Mouse (Mus musculus) heart, embryonic 12.5 days (tissue): ENCODE measurements at regions not wholly inside any gene's neighbourhood (a gene's known extent, or its start where the extent isn't known, plus 50 kb on each side); places are given as distances from the start of the nearest gene placed in this dataset.
A peak's percentile ranks its signal among the peaks of the same experiment; 100 is the strongest.

Experiments
- ATAC-seq: fragments of 200-750 bp; cut with Nextera tagmentation; 2 replicates; pipeline ENCODE4 v1.8.0; 2017; ENCODE audit warnings: moderate TSS enrichment, moderate library complexity; ENCODE audit not compliant: insufficient number of reproducible peaks, low FRiP score
- H3K27ac ChIP-seq: fragments of 300-500 bp; sonication (generic); 2 replicates; pipeline ENCODE4 v1.5.1; 2016; ENCODE audit warnings: mild to moderate bottlenecking, moderate library complexity; ENCODE audit not compliant: poor library complexity, severe bottlenecking
- H3K27me3 ChIP-seq: fragments of 300-500 bp; sonication (generic); replicated peaks from 2 replicates; pipeline ENCODE4 v1.6.1; 2016; ENCODE audit warnings: mild to moderate bottlenecking, moderate library complexity
- H3K36me3 ChIP-seq: fragments of 300-500 bp; sonication (generic); 2 replicates; pipeline ENCODE4 v1.6.1; 2016; ENCODE audit warnings: mild to moderate bottlenecking, moderate library complexity
- H3K4me1 ChIP-seq: fragments of 300-500 bp; sonication (generic); replicated peaks from 2 replicates; pipeline ENCODE4 v1.6.1; 2016; ENCODE audit warnings: mild to moderate bottlenecking
- H3K4me2 ChIP-seq: fragments of 300-500 bp; sonication (generic); 2 replicates; pipeline ENCODE4 v1.6.1; 2016; ENCODE audit warnings: mild to moderate bottlenecking, moderate library complexity
- H3K4me3 ChIP-seq: fragments of 300-500 bp; sonication (generic); 2 replicates; pipeline ENCODE4 v1.5.1; 2016; ENCODE audit warnings: mild to moderate bottlenecking
- H3K9ac ChIP-seq: fragments of 300-500 bp; sonication (generic); 2 replicates; pipeline ENCODE4 v1.6.1; 2016; ENCODE audit warnings: mild to moderate bottlenecking, moderate library complexity
- H3K9me3 ChIP-seq: fragments of 300-500 bp; sonication (generic); replicated peaks from 2 replicates; pipeline ENCODE4 v1.6.1; 2016; ENCODE audit warnings: mild to moderate bottlenecking, moderate library complexity
- WGBS: fragments of 180-500 bp; shearing (Covaris S2); methylation state at CpG from one replicate; pipeline ENCODE4 v1.1.7; 2016; 5-methylcytosine and 5-hydroxymethylcytosine counted together

DNA sequence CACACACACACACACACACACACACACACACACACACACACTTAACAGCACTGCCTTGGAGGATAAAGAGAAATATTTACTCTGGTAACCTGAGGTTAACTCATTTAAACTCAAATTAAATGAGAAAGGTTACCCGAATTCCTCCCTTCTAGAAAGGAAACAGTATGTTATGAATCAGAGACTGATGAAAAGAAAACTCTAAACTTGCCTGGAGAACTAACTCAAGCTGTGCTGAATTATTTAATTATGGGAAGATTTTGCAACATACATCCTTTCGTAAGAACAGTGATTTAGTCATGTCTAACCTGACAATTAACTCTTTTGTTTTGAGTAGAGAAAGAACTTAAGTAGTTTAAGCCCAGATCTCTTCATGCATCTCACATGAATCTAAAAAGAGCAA lies 289.4 kb downstream of the Epha7 start:
- ATAC-seq: no peak
- H3K9me3 ChIP-seq: no peaks in the 10 kb centered on the region
- H3K36me3 ChIP-seq: no peaks in the 10 kb centered on the region
- 81% methylated on average over 2 of the region's 2 CpGs for WGBS
- no peaks in the 10 kb centered on the region for H3K27me3 ChIP-seq
- H3K4me2 ChIP-seq: no peak overlapping the region
- 0 out of 2 replicates have a peak, but pooled peaks cover 2% of the 10 kb centered on the region for H3K4me1 ChIP-seq
- H3K9ac ChIP-seq: no peak overlapping the region
- H3K4me3 ChIP-seq: no peak overlapping the region
- no peak overlapping the region for H3K27ac ChIP-seq

DNA sequence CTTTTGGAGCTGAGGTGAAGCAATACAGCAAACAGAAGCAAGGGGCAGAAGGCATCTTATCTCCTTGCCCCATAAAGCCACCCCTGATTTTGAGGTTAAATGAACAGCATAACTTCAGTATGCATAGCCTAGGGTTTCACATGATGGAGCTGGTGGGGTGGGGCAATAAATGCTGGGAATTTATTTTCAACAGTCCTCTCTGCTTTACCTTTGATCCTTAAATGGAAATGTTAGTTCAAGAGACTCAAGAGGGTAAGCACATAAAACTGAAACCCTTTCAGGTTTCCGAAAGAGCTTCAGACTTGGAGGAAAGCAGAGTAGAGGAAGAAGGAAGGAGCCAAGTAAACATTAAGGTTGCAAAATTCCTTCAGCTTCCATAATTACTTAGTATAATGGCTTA lies 290.5 kb downstream of the Epha7 start:
- Histone ChIP-seq H3K27ac (no peak overlapping the region), H3K4me3 (no peak overlapping the region), H3K4me1 (0 out of 2 replicates have a peak, but pooled peaks cover 2% of the 10 kb centered on the region), H3K4me2 (no peak overlapping the region), H3K9me3 (no peaks in the 10 kb centered on the region), H3K9ac (no peak overlapping the region), H3K36me3 (no peaks in the 10 kb centered on the region), H3K27me3 (no peaks in the 10 kb centered on the region)
- no peak for ATAC-seq
- 67% methylated on average over 1 of the region's 1 CpGs for WGBS

DNA sequence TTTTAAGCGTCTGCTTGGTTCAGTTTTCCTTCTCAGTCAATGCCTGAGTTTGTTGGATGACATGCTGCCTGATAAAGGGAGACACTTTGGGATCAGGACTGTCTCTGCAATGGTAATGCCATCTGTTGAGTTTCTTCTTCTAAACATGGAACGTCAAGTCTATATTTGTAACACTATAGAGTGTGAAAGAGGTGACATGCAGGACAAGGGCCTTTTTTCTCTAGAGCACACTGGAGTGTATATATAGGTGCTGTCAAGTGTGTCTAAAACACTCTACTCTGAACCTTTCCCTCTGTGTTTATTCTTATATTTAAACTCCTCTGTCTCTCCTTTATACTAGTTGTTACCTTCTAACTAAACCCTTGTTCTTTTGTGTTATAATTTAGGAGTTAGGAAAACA lies 299.6 kb downstream of the Epha7 start:
- H3K4me1 ChIP-seq: peaks cover 4% of the 10 kb centered on the region; the same call in 1 of the 2 replicates
- H3K4me2 ChIP-seq: no peak overlapping the region
- WGBS: 32% methylated on average over 2 of the region's 2 CpGs

DNA sequence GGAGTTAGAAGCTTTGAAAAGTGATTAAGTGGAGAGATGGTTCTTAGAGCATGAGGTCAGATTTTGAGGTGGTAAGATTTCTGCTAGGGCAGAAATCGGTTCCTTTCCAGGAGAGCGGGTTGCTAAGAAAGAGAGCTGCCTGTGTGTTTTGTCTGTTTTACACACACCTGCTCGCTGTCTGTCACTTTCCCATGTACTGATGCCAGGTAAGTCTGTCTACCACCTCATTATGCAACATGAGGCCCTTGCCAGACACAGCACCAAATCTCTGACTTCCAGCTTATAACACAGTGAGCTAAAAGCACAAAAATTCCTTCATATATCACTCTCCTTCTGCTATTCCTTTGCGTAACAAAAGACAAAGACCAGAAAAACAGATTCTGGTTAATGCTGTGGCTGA lies 304.1 kb downstream of the Epha7 start:
- Histone ChIP-seq H3K4me3 (no peak overlapping the region), H3K9me3 (no peaks in the 10 kb centered on the region), H3K27ac (no peak overlapping the region), H3K9ac (no peak overlapping the region), H3K36me3 (no peaks in the 10 kb centered on the region), H3K4me1 (peaks cover 10% of the 10 kb centered on the region), H3K27me3 (no peaks in the 10 kb centered on the region), H3K4me2 (no peak overlapping the region)
- no peak for ATAC-seq
- WGBS: 84% methylated on average over 4 of the region's 4 CpGs

More for the DNA sequence above, 299.6 kb downstream of the Epha7 start:
- peak overlapping the region; percentile 79; the same call in 1 of the 2 replicates for H3K27ac ChIP-seq
- no peaks in the 10 kb centered on the region for H3K27me3 ChIP-seq
- H3K4me3 ChIP-seq: no peak overlapping the region
- H3K36me3 ChIP-seq: no peaks in the 10 kb centered on the region
- H3K9ac ChIP-seq: no peak overlapping the region
- no peaks in the 10 kb centered on the region for H3K9me3 ChIP-seq
- no peak for ATAC-seq

DNA sequence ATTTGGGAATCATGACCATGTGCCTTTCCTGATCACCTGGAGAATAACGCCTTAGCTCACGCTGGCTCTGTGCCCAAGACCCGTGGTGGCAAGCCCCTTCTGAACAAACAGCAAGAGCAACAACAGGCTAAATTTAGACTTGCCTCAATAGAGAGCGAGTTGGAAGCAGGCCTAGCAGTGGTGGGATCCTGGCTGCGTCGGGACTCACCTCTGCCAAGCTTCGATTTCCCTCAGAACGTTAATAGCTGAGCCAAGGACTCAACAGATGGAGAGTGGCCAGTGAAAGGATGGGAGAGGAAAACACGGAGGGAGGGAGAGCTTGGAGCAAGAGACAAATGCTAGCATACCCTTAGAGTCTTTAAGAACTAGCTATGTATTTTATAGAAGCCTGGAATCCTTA lies 305.0 kb downstream of the Epha7 start:
- H3K36me3 ChIP-seq: no peaks in the 10 kb centered on the region
- ATAC-seq: no peak
- peak overlapping the region; percentile 39; the same call in 1 of the 2 replicates for H3K27ac ChIP-seq
- no peaks in the 10 kb centered on the region for H3K27me3 ChIP-seq
- 19% methylated on average over 9 of the region's 9 CpGs for WGBS
- no peaks in the 10 kb centered on the region for H3K9me3 ChIP-seq
- peaks cover 9% of the 10 kb centered on the region for H3K4me1 ChIP-seq
- H3K4me2 ChIP-seq: peak overlapping the region; percentile 4; the same call in 1 of the 2 replicates
- H3K9ac ChIP-seq: no peak overlapping the region
- no peak overlapping the region for H3K4me3 ChIP-seq

DNA sequence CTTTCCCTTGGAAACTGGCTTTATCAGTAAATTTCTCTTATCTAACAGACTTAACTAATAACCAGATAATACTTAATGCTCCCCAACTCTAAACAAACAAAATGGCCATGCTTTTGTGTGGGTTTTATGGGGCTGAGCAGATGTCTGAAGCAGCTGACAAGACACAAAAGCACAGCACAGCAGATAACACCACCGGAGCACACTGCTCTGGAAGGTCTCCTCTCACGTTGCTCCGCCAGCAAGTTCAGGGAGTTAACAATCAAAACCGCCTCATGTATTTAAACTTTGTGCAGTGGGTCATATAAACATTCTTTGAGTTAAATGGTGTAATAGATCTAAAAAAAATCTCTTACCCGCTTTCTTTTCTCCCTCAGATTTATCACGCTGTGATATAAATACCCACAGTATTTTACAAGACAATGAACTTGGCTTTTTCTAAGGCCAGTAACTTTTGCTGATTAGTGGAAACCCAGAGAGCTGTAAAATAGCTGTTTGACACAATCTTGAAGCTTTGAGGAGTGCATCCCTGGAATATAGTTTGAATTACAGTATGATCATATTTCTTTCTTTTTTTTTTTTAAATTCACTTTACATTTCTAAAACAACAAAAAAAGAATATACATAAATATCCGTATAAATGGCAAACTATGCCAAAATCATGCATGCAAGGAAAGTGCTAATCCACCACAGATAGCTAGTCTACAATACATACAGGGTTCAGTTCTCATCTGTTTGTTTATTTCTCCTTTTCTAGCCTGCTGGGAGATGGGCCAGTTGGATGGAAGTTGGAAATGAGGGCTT lies 305.9 kb downstream of the Epha7 start:
- peaks cover 6% of the 10 kb centered on the region; the same call in 1 of the 2 replicates for H3K4me1 ChIP-seq
- H3K9me3 ChIP-seq: no peaks in the 10 kb centered on the region
- no peak overlapping the region for H3K4me3 ChIP-seq
- 27% methylated on average over 7 of the region's 7 CpGs for WGBS
- no peak overlapping the region for H3K27ac ChIP-seq
- H3K4me2 ChIP-seq: no peak overlapping the region
- ATAC-seq: no peak
- no peaks in the 10 kb centered on the region for H3K36me3 ChIP-seq
- no peak overlapping the region for H3K9ac ChIP-seq
- H3K27me3 ChIP-seq: no peaks in the 10 kb centered on the region

DNA sequence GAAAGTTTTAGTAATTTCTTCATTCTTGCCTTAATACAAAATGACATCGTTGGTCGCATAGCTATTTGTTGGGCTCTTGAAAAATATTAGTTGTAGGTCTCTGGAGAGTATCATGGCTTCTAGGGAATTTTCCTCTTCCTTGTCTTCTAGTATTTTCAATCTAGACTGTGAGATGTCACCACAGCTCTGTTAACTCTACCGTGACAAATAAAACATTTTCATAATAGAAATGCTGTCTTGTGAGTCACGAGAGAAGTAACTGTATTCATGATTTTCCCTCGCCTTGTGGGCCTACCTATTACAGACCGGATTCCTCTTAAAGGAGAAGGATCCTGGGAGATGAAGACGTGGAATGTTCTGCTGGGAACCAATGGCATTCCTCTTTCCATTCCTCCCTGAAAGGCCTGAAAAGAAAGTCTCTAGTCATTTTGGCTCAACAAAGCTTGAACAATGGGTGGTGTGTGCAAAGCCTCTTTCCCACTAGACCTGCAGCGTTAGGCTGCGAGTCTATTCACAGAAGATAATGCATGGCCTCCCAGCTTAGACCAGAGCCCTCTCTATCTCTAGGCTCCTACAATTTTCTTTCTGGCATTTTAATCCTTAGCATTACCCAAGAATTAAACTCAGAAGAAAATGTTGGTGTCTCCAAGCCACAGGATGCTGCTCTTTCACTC lies 306.7 kb downstream of the Epha7 start:
- Histone ChIP-seq H3K36me3 (no peaks in the 10 kb centered on the region), H3K9ac (no peak overlapping the region), H3K27me3 (no peaks in the 10 kb centered on the region), H3K27ac (no peak overlapping the region), H3K4me1 (peaks cover 6% of the 10 kb centered on the region; the same call in 1 of the 2 replicates), H3K4me2 (no peak overlapping the region), H3K9me3 (no peaks in the 10 kb centered on the region), H3K4me3 (no peak overlapping the region)
- ATAC-seq: no peak
- 67% methylated on average over 9 of the region's 9 CpGs for WGBS

DNA sequence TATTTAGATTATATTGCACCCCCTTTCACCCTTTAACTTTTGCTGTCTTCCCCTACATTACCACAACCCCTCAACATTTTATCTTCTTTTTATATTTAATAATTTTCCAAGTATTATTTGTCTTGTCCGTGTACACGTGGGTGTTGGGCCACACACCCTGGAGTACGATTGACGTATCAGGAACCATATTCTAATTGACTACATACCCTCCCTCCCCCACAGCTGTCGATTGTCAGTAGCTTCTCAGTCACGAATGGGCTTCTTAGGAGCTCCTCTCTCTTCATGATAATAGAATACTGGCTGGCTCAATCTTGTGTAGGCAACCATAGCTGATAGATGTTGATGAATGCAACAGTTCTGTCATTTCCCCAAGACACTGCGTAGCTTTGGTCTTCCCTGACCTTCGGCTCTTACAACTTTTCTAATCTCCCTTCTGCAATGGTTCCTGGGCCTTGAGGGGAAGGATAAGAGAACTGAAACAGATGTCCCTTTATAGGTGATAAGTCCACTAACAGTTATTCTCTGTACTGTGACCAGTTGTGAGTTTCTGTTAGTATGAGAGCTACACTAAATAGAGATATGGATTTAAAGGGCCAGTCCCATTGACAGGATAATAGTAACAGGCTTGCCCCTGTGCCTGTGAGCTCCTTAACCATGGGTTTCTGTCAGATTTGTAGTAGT lies 310.9 kb downstream of the Epha7 start:
- Histone ChIP-seq H3K4me2 (no peak overlapping the region), H3K27ac (no peak overlapping the region), H3K4me3 (no peak overlapping the region), H3K9me3 (no peaks in the 10 kb centered on the region), H3K36me3 (no peaks in the 10 kb centered on the region), H3K9ac (no peak overlapping the region), H3K27me3 (no peaks in the 10 kb centered on the region), H3K4me1 (no peaks in the 10 kb centered on the region)
- 59% methylated on average over 8 of the region's 8 CpGs for WGBS
- ATAC-seq: no peak

DNA sequence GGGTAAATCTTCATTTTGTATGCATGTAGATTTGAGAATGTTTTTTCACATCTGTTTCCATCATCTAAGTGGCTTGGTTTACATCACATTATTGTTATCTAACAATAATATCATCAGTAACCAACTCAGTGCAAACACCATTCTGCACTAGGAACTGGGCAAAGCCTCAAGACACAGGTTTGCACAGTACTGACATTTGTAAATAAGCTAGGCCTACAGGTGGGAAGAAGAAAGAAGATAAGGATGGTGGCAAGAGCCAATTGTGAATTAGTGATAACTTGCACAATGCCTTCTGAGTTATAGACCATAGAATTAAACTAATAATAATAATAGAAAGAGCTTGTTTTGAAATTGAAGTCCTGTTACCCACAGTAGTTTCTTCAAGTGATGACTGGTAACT lies 317.6 kb downstream of the Epha7 start:
- ATAC-seq: no peak
- no peaks in the 10 kb centered on the region for H3K9me3 ChIP-seq
- no peak overlapping the region for H3K4me3 ChIP-seq
- H3K4me2 ChIP-seq: no peak overlapping the region
- H3K4me1 ChIP-seq: 0 out of 2 replicates have a peak, but pooled peaks cover 3% of the 10 kb centered on the region
- H3K27ac ChIP-seq: no peak overlapping the region
- no peaks in the 10 kb centered on the region for H3K36me3 ChIP-seq
- H3K27me3 ChIP-seq: no peaks in the 10 kb centered on the region
- no peak overlapping the region for H3K9ac ChIP-seq

DNA sequence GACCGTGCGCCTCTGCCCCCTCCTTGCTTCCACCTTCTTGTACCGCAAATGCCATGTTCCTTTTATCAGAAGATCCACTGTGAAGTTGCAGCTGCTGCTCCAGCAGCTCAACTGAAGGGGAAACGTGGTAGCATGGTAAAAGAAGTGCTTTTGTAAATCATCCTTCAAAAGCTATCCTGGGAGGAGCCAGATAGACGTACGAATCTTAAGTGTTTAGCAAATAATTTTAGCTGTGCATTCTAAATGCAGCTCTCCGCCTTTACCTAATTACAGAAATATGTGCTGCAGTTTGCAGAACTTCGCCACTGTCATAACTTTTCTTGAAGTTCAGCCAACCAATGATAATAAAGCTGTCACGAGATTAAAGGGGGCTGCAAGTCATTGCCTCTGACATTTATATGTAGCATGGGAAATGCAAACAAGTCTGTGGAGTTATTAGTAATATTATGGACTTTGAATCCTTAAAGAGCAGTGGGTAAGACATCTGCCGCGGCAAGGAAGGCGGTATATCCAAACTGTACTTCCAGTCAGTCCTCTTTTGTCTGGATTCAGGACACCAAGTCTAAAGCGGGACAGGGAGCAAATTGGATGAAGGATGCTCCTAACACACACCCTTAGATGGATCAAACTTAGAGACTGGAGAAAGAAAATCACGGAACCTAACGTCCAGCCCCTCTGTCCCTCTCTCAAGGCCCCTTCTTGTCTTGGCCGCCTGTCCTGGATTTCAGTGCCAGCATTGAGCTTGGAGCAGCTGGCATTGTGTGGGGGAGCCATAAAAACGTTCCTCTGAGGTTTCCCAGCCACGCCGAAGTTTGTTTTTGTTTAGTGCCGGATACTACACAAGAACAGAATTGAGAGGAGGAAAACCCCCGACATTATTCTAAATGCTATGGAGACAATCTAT lies 320.7 kb downstream of the Epha7 start:
- H3K27ac ChIP-seq: no peak overlapping the region
- H3K27me3 ChIP-seq: no peaks in the 10 kb centered on the region
- H3K4me2 ChIP-seq: no peak overlapping the region
- 0 out of 2 replicates have a peak, but pooled peaks cover 3% of the 10 kb centered on the region for H3K4me1 ChIP-seq
- no peak for ATAC-seq
- H3K4me3 ChIP-seq: no peak overlapping the region
- no peak overlapping the region for H3K9ac ChIP-seq
- WGBS: 69% methylated on average over 21 of the region's 21 CpGs
- no peaks in the 10 kb centered on the region for H3K9me3 ChIP-seq
- H3K36me3 ChIP-seq: no peaks in the 10 kb centered on the region
